Mouse (Mus musculus) erythroblast, embryonic 14.5 days (primary cell): ENCODE measurements around the gene Cyp4f16.

Experiments used
- GATA1 ChIP-seq: IDR thresholded peaks from 2 replicates; pipeline ENCODE4 v1.6.1; 2012; ENCODE audit warnings: low read length, inconsistent platforms, mixed read lengths
- TAL1 ChIP-seq: IDR thresholded peaks from 3 replicates; pipeline ENCODE4 v1.6.1; 2012; ENCODE audit warnings: low read length, inconsistent platforms, mixed read lengths

GRCm38 (mm10) chr17:32528408-32529337, 7.7 kb upstream of the Cyp4f16 start:
- TF ChIP-seq TAL1 = no peak
- TF ChIP-seq GATA1 = no peak
